Mouse (Mus musculus): ENCODE data around the gene Gmnn. TPM values are rescaled to one million over a fixed set of nuclear protein-coding genes. Genes with fewer than 3 reads are reported as not detected.
A peak's percentile ranks its signal among the peaks of the same experiment; 100 is the strongest.

Gene Gmnn
- polyA plus RNA-seq, 1 experiment, result 129 TPM

DNA sequence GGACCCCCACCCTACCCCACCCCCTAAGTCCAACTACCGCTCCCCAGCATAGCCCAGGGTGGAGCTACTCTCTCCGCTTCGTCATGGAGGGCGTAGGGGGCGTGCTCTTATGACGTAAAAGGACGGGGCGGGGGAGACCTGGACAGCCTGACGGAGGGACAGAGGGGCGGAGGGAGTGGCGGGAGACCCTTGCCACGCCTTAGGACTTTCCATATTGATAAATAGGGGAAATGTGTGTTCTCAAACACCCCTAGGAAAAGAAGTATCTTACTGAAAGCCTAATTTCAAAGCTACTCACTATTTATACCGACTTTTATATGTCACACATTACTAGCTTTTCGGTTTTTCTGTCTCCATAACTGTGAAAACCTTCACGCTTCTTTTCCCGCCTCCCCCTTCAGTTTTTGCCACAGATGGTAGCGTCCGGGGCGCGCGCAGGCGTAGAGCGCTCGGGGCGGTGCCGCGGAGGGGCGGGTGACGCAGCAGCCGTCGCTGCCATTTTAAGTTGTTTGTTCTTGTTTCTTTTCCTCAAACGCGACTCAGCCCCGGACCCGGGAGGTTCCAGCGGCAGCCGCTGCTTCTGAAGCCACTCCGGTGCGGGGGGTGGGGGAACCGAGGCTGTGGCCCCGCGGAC lies 39.1 kb upstream of the Gmnn start:
- Histone ChIP-seq H3K9ac (ENCODE audit: low read depth, poor library complexity, severe bottlenecking) (peak overlapping the region; percentile 93), H3K9me3 (replicated peaks; ENCODE audit: control insufficient read depth, insufficient read depth, low read length, poor library complexity, severe bottlenecking) (no peaks in the 10 kb centered on the region), H3K4me1 (ENCODE audit: control insufficient read depth, insufficient read depth, low read length) (no peaks in the 10 kb centered on the region), H3K27me3 (ENCODE audit: control insufficient read depth, insufficient read depth, low read length, poor library complexity, severe bottlenecking) (no peaks in the 10 kb centered on the region), H3K4me3 (ENCODE audit: low read depth, low read length) (peak overlapping the region; percentile 99), H3K36me3 (ENCODE audit: control insufficient read depth, insufficient read depth, low read length, poor library complexity, severe bottlenecking) (peaks cover 21% of the 10 kb centered on the region), H3K27ac (ENCODE audit: insufficient read depth, low read length) (peak overlapping the region; percentile 69)
- TF ChIP-seq POLR2A (IDR thresholded peaks at IDR 0.05; ENCODE audit: insufficient read depth, low read length), result peak; percentile 90
- TF ChIP-seq CTCF (IDR thresholded peaks at IDR 0.05; ENCODE audit: low read depth, low read length), result no peak
- TF ChIP-seq EP300 (IDR thresholded peaks at IDR 0.05; ENCODE audit: insufficient read depth, low read depth, low read length), result 0 out of 2 replicates have a peak, but pooled peaks have one; percentile 4

- TF ChIP-seq EP300 (IDR thresholded peaks at IDR 0.05; ENCODE audit: insufficient read depth, low read depth, low read length) (no peak), POLR2A (IDR thresholded peaks at IDR 0.05; ENCODE audit: insufficient read depth, low read length) (no peak), CTCF (IDR thresholded peaks at IDR 0.05; ENCODE audit: low read depth, low read length) (no peak)
- Histone ChIP-seq H3K9me3 (replicated peaks; ENCODE audit: control insufficient read depth, insufficient read depth, low read length, poor library complexity, severe bottlenecking) (no peaks in the 10 kb centered on the region), H3K9ac (ENCODE audit: low read depth, poor library complexity, severe bottlenecking) (peak overlapping the region; percentile 30), H3K27ac (ENCODE audit: insufficient read depth, low read length) (peak overlapping the region; percentile 6), H3K4me3 (ENCODE audit: low read depth, low read length) (peak overlapping the region; percentile 84), H3K36me3 (ENCODE audit: control insufficient read depth, insufficient read depth, low read length, poor library complexity, severe bottlenecking) (peaks cover 14% of the 10 kb centered on the region), H3K4me1 (ENCODE audit: control insufficient read depth, insufficient read depth, low read length) (no peaks in the 10 kb centered on the region), H3K27me3 (ENCODE audit: control insufficient read depth, insufficient read depth, low read length, poor library complexity, severe bottlenecking) (no peaks in the 10 kb centered on the region)
These were observed 38.4 kb upstream of the Gmnn start for GRCm38 (mm10) chr13:24799925-24800673.

- H3K4me3 ChIP-seq (ENCODE audit: low read depth, low read length), result no peak overlapping the region
These were observed 37.7 kb upstream of the Gmnn start for GRCm38 (mm10) chr13:24799378-24799777.

DNA sequence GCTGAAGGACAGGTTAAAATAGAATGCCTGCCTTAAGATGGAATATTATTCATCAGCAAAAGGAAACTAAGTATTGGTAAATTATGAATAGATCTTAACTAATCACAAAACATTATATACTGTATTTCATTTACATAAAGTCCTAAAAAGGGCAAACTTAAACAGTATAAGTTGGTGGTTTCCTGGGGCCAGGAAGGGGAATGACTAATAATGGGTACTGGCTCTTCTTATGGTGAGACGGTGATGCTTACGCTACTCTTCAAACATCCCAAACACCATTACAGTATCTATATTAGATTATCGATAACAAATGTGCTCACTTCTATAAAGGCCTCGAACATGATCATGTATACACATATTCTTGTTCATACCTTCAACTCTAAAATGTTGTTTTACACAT lies 37.0 kb upstream of the Gmnn start:
- H3K9me3 ChIP-seq (replicated peaks; ENCODE audit: control insufficient read depth, insufficient read depth, low read length, poor library complexity, severe bottlenecking), result no peaks in the 10 kb centered on the region
- H3K9ac ChIP-seq (ENCODE audit: low read depth, poor library complexity, severe bottlenecking), result no peak overlapping the region
- no peaks in the 10 kb centered on the region for H3K4me1 ChIP-seq (ENCODE audit: control insufficient read depth, insufficient read depth, low read length)
- no peak overlapping the region for H3K4me3 ChIP-seq (ENCODE audit: low read depth, low read length)
- no peaks in the 10 kb centered on the region for H3K27me3 ChIP-seq (ENCODE audit: control insufficient read depth, insufficient read depth, low read length, poor library complexity, severe bottlenecking)
- no peak overlapping the region for H3K27ac ChIP-seq (ENCODE audit: insufficient read depth, low read length)
- peaks cover 6% of the 10 kb centered on the region; the same call in 1 of the 2 replicates for H3K36me3 ChIP-seq (ENCODE audit: control insufficient read depth, insufficient read depth, low read length, poor library complexity, severe bottlenecking)
- no peak for TF ChIP-seq POLR2A (IDR thresholded peaks at IDR 0.05; ENCODE audit: insufficient read depth, low read length)
- no peak for TF ChIP-seq CTCF (IDR thresholded peaks at IDR 0.05; ENCODE audit: low read depth, low read length)
- no peak for TF ChIP-seq EP300 (IDR thresholded peaks at IDR 0.05; ENCODE audit: insufficient read depth, low read depth, low read length)

More at GRCm38 (mm10) chr13:24799378-24799777, 37.7 kb upstream of the Gmnn start:
- TF ChIP-seq POLR2A (IDR thresholded peaks at IDR 0.05; ENCODE audit: insufficient read depth, low read length), result no peak
- H3K27me3 ChIP-seq (ENCODE audit: control insufficient read depth, insufficient read depth, low read length, poor library complexity, severe bottlenecking), result no peaks in the 10 kb centered on the region
- peak overlapping the region; percentile 30 for H3K9ac ChIP-seq (ENCODE audit: low read depth, poor library complexity, severe bottlenecking)
- no peaks in the 10 kb centered on the region for H3K4me1 ChIP-seq (ENCODE audit: control insufficient read depth, insufficient read depth, low read length)
- H3K27ac ChIP-seq (ENCODE audit: insufficient read depth, low read length), result no peak overlapping the region
- H3K9me3 ChIP-seq (replicated peaks; ENCODE audit: control insufficient read depth, insufficient read depth, low read length, poor library complexity, severe bottlenecking), result no peaks in the 10 kb centered on the region
- H3K36me3 ChIP-seq (ENCODE audit: control insufficient read depth, insufficient read depth, low read length, poor library complexity, severe bottlenecking), result peaks cover 9% of the 10 kb centered on the region; the same call in 1 of the 2 replicates

DNA sequence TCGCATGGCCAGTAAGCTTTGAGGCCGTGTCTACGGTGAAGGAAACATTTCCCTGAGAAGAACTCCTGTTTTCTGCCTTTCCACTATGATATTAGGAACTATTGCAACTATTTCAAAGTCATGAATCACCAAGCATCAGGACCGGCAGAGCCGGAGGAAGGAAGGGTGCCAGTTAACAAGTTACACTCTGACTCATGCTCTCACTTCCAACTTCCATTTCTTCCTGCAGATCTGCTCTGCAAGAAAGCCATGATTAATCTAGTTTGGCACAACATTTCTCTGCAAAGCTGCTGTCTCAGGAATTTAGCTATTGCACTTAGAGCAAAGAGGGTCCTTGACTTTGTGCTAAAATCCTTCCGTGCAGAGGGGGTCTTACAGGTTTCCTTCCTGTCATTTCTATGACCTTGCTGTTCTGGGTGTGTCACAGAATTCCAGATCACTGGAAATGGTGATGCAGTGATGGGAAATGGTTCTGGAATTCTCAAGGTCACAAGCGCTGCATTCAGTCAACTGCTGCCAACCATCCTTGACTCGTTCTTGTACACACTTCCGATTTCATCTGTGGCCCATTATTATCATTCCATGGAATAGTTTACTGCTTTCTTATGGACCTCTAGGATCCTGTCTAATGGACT lies 30.8 kb upstream of the Gmnn start:
- Histone ChIP-seq H3K27ac (ENCODE audit: insufficient read depth, low read length) (no peak overlapping the region), H3K9me3 (replicated peaks; ENCODE audit: control insufficient read depth, insufficient read depth, low read length, poor library complexity, severe bottlenecking) (no peaks in the 10 kb centered on the region), H3K27me3 (ENCODE audit: control insufficient read depth, insufficient read depth, low read length, poor library complexity, severe bottlenecking) (no peaks in the 10 kb centered on the region), H3K4me3 (ENCODE audit: low read depth, low read length) (no peak overlapping the region), H3K9ac (ENCODE audit: low read depth, poor library complexity, severe bottlenecking) (no peak overlapping the region), H3K36me3 (ENCODE audit: control insufficient read depth, insufficient read depth, low read length, poor library complexity, severe bottlenecking) (no peaks in the 10 kb centered on the region), H3K4me1 (ENCODE audit: control insufficient read depth, insufficient read depth, low read length) (no peaks in the 10 kb centered on the region)
- TF ChIP-seq CTCF (IDR thresholded peaks at IDR 0.05; ENCODE audit: low read depth, low read length) (no peak), POLR2A (IDR thresholded peaks at IDR 0.05; ENCODE audit: insufficient read depth, low read length) (no peak), EP300 (IDR thresholded peaks at IDR 0.05; ENCODE audit: insufficient read depth, low read depth, low read length) (no peak)

DNA sequence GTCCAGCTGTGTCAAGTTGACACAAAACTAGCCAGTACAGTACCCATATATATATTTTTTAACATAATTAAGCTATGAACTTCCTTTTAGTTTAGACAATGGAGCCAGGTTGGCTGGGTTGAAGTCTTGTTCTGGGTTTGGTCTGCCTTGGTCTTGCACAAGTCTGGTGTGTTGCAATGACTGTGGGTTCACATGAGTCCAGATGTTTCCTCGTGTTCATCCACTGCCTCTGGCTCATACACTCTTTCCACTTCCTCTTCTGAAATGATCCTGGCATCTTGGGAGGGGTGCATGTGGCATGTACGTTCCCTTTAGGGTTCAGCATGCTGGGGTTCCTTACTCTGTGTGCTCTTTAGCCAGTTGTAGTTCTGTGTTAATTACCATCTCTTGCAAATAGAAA lies 29.6 kb upstream of the Gmnn start:
- no peaks in the 10 kb centered on the region for H3K4me1 ChIP-seq (ENCODE audit: control insufficient read depth, insufficient read depth, low read length)
- no peak overlapping the region for H3K4me3 ChIP-seq (ENCODE audit: low read depth, low read length)
- H3K9ac ChIP-seq (ENCODE audit: low read depth, poor library complexity, severe bottlenecking), result no peak overlapping the region
- H3K27ac ChIP-seq (ENCODE audit: insufficient read depth, low read length), result no peak overlapping the region
- no peaks in the 10 kb centered on the region for H3K9me3 ChIP-seq (replicated peaks; ENCODE audit: control insufficient read depth, insufficient read depth, low read length, poor library complexity, severe bottlenecking)
- no peaks in the 10 kb centered on the region for H3K27me3 ChIP-seq (ENCODE audit: control insufficient read depth, insufficient read depth, low read length, poor library complexity, severe bottlenecking)
- no peaks in the 10 kb centered on the region for H3K36me3 ChIP-seq (ENCODE audit: control insufficient read depth, insufficient read depth, low read length, poor library complexity, severe bottlenecking)
- TF ChIP-seq CTCF (IDR thresholded peaks at IDR 0.05; ENCODE audit: low read depth, low read length) (no peak), POLR2A (IDR thresholded peaks at IDR 0.05; ENCODE audit: insufficient read depth, low read length) (no peak), EP300 (IDR thresholded peaks at IDR 0.05; ENCODE audit: insufficient read depth, low read depth, low read length) (no peak)

Data from ES-Bruce4 (cell line).